Mouse (Mus musculus) granulocyte monocyte progenitor cell, adult 5-6 weeks (primary cell): ENCODE measurements around the gene Col6a6. TPM values are rescaled to one million over a fixed set of nuclear protein-coding genes. Genes with fewer than 3 reads are reported as not detected.

Experiments used
- ATAC-seq: replicated peaks from 2 replicates; pipeline ENCODE4 v1.8.0; 2016; ENCODE audit warnings: mild to moderate bottlenecking, moderate TSS enrichment, inconsistent platforms; ENCODE audit not compliant: poor library complexity, severe bottlenecking
- total RNA-seq, 2 experiments: library from RNA; stranded (forward) in 1 of 2; stranded (reverse) in 1 of 2; fragments of 200-712, 200-1000 nt in 1 of 2; fragments of >200 nt in 1 of 2; fragmentation: Nextera tagmentation in 1 of 2; gene quantifications; 2 replicates each; pipeline ENCODE4 v1.2.3; 2014 to 2017

Col6a6 gene
- total RNA-seq, 2 experiments from 2014 or later = not detected

- no peak for ATAC-seq
These were observed 24.5 kb downstream of the Col6a6 start for GRCm38 (mm10) chr9:105803416-105803815.

GRCm38 (mm10) chr9:105801463-105801862 is 26.5 kb downstream of the Col6a6 start:
- no peak for ATAC-seq

GRCm38 (mm10) chr9:105800286-105800685 is 27.7 kb downstream of the Col6a6 start:
- no peak for ATAC-seq

DNA sequence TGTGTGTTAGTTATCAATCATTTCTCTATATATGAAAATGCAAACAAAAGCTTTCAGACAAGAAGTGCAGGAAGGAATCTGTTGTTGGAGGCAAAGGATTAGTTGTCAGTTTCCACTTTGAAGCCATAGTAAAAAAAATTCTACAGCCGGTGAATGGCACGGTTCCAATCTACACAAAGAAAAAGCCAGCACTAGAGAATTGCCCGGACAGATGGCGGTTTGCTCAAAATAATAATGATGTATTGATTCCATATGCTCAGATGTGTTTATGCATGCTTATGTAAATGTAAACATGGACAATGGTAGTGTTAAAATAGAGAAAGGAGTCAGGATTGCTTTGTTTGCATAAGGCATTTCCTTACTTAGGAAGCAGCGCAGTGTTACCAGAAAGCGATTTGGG is 31.8 kb downstream of the Col6a6 start:
- no peak for ATAC-seq

DNA sequence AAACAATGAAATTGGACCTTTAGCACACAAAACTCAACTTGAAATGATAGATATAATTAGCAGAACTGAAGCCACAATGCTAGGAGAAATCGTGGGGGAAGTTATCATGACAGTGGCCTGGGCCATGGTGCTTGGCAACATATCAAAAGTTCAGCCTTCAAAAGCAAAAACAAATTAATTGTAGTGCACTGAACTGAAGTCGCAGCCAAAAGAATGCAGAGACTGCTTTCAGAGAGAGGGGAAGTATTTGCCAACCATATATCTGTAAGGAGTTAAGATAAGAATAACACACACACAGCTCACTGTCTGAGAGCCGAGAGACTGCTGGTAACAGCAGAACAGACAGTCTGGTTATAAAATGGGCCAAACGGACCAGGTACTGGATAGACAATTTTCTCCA is 33.0 kb downstream of the Col6a6 start:
- no peak for ATAC-seq

DNA sequence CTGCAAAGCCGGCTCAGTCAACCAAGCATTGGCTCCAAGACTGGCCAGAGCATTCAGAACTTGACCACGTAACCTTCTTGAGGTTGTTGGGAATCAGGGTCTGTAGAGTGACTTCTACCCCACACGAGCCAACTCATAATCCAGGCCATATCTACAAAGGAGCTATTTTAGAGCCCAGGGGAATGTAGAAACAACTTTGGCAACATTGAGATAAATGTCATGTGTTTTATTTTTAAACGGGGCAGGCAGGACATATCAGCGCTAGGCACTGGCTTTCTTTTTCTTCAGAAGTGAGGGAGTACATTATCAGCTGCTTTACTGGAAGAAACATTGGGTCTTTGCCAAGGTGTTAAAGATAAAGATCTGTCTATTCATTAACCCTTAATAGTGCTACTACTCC is 36.1 kb downstream of the Col6a6 start:
- ATAC-seq = no peak

- no peak for ATAC-seq
These were observed 39.8 kb downstream of the Col6a6 start for GRCm38 (mm10) chr9:105788203-105788602.

GRCm38 (mm10) chr9:105787800-105788199 is 40.2 kb downstream of the Col6a6 start:
- no peak for ATAC-seq

- no peak for ATAC-seq
These were observed 43.9 kb downstream of the Col6a6 start for GRCm38 (mm10) chr9:105784026-105784425.

GRCm38 (mm10) chr9:105780696-105781095 is 47.3 kb downstream of the Col6a6 start:
- ATAC-seq = no peak

DNA sequence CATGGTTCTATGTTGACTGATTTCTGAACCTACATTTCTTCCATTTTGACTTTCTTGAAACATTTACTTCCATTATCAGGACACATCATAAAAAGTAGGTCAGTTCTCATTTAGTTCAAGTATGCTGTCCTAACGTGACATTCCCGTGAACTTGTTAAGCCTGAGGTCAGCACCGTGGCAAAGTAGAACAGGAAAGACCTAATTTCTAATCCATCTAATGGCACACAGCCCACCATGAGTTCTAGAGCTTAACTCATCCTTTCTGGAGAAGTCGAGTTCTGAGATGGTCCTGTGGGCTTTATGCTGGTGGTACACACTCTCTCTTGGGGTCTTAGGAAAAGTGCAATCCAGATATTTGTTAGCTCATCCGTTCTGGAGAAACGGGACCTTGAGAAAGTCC is 49.2 kb downstream of the Col6a6 start:
- no peak for ATAC-seq

- ATAC-seq = no peak
These were observed 53.1 kb downstream of the Col6a6 start for GRCm38 (mm10) chr9:105774878-105775277.

- no peak for ATAC-seq
These were observed 53.6 kb downstream of the Col6a6 start for GRCm38 (mm10) chr9:105774321-105774720.

DNA sequence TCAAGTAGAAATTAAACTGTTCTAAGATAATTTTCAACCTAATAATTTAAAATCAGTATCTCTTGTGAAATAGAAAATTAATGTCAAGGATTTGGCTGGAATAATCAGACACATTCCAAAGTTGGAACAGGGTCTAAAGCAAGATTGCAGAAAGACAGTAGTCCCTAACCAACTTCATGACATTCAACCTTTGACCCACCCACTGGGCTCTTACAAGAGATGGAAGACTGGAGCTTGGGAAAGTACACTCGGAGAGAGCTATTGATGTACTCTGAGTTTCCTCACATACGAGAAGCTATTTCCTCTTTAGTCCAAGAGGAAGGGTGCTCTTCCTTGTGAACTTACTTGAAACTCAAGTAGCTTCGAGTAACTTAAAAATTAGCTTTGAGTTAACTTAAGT is 56.6 kb downstream of the Col6a6 start:
- no peak for ATAC-seq

GRCm38 (mm10) chr9:105770690-105771089 is 57.3 kb downstream of the Col6a6 start:
- no peak for ATAC-seq

DNA sequence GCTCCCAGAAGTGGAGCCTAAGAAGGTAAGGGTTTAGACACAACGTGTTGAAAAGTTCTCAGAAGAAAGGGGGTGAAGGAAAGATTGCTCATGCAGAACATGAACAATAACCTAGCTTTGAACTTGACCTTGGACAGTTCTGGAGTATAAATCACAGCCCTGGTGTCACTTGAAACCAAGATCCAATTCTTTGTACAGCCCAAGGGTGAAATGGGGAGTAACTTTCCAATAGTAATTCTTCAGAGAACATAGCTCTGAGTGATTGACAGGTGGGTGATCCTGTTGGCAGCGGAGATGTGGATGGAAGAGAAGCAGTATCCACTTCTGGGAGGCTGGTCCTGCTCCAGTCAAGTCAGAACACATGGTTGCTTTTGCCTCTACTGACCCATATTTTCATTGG is 62.1 kb downstream of the Col6a6 start:
- no peak for ATAC-seq

- no peak for ATAC-seq
These were observed 63.3 kb downstream of the Col6a6 start for GRCm38 (mm10) chr9:105764681-105765080.

DNA sequence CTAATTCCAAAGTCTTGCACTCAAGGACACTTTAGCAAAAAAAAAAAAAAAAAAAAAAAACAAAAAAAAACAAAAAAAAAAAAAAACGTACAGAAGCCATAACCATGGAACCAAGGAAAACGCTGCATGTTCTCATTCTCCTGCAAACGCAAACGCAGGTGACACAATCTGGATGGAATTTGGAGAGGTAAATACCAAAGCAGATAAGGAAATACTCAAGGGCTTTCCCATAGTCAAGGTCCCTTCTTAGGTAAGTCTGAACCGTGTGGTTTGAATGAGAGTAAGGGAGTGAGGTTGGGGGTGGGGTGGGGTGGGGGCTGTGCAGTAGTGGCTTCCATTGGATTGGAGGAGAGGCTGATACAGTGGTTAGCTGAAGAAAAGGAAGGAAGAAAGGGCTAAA is 63.8 kb downstream of the Col6a6 start:
- no peak for ATAC-seq

DNA sequence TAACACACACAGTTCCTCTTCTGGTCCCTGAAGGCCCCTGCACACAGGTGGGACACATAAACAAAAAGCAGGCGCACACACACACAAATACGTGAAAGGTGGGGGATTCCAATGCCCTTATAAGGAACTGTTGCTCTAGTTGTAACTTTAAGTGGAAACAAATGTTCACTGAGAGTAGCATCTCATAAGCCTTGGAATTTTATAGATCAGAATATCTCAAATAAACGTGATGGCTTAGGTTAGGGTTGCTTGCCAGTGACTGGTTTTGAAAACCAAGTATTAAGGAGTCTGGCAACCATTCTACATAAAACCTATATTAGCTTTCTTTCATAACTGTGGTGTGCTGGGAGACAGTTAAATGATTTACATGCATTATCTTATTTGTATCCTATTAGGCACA is 64.3 kb downstream of the Col6a6 start:
- ATAC-seq = no peak

- no peak for ATAC-seq
These were observed 65.7 kb downstream of the Col6a6 start for GRCm38 (mm10) chr9:105762274-105762673.

DNA sequence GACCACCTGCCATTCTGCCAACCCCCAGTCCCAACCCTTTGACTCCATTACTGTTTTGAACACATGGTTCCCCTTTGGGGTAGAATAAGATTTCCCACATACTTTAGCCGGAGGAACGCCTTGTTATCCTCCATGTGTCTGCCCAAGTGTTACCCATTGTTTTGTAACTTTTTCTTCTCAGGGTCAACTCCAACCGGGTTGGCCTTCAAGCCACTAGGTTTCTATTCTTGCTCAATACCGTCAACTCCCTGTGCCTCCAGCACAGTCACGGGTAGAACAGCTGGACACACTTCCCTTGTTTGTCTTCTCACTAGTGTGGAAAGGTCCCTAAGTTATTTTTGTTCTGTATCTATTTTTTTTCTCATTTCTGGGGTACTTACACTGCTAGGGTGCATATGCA is 69.1 kb downstream of the Col6a6 start:
- no peak for ATAC-seq

DNA sequence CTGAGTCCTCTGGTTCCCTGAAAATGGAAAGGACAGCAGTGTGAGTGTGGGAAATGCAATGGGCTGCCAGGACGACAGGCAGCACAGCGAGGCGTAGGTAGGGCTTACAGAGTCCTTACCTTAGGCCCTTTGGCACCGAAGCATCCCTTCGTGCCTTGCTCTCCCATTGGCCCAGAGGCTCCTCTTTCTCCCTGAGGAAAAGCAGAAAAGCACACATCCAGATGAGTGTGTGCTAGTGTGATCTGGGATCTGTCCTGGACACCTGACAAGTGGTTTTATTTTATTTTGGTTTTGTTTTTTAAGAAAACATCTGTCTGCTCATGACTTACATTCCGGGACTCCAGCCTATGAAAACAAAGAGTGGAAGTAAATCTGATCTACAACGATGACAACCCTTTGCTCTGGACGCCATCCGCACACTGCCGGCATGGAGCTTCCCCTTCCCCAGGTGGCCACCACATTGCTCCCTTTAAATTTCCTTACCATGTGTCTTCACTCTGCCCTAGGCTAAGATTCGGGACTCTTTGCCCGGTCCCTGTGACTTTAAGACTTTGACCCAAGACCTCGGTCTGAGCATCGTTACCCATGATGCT is 69.7 kb downstream of the Col6a6 start:
- ATAC-seq = no peak

DNA sequence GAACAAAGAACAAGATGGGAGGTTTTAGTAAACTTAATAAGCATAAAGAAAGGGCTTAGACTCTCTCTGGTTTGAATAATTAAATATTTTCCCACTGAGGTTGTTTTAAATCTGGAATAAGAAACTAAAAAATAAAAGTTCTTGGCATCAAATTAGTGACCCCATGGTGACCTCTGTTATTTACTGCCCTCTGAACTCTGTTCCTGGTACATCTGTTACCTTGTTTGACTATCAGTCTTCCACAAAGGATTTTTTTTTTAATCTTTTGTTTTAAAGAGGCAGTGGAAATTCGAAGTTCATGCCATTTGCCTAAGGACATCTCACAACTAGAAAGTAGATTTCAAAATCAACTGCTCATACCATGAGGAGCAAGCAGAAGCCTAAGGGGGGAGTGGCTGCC is 73.7 kb downstream of the Col6a6 start:
- ATAC-seq = no peak
